Mouse (Mus musculus) heart, adult 18-20 months (tissue): Measurements from ENCODE around the gene Ptprt. TPM values are rescaled to one million over a fixed set of nuclear protein-coding genes. Genes with fewer than 3 reads are reported as not detected.

ENCODE experiments used
- DNase-seq, 2 experiments: peaks; one replicate each; pipeline ENCODE4 v3.0.0; 2021 to 2022; ENCODE audit warnings: mixed read lengths in 1 of 2
- total RNA-seq, 2 experiments: library from RNA; stranded (reverse); gene quantifications; 2 replicates each; pipeline ENCODE4 v1.2.3; 2021

Gene Ptprt
- total RNA-seq, 2 experiments from 2014 or later = 0.08 to 0.25 TPM

- peak; percentile 55 to 71 for DNase-seq
Observed at GRCm38 (mm10) chr2:162581651-162582050, 79.3 kb downstream of the Ptprt start.

DNA sequence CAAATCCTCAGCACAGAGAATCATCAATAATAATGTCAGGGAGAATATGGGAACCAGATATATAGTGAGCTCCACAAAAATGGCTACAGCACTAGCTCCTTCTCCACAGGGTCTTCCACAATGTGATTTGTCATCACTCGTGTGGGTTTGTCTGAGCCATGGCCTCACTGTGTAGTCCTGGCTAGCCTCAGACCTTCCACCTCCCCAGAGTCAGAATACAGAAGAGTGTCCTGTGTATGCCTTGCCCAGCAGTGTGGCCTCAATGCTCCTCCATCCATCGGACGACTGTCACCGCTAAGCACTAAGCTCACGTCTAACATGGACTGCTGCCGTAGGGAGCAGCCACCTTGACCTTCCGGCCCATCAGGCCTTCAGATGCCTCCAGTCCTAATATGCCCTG is 83.1 kb downstream of the Ptprt start:
- DNase-seq = no peak

- no peak for DNase-seq
Observed at GRCm38 (mm10) chr2:162572851-162573250, 88.1 kb downstream of the Ptprt start.

- DNase-seq = no peak
Observed at GRCm38 (mm10) chr2:162571037-162571436, 89.9 kb downstream of the Ptprt start.

DNA sequence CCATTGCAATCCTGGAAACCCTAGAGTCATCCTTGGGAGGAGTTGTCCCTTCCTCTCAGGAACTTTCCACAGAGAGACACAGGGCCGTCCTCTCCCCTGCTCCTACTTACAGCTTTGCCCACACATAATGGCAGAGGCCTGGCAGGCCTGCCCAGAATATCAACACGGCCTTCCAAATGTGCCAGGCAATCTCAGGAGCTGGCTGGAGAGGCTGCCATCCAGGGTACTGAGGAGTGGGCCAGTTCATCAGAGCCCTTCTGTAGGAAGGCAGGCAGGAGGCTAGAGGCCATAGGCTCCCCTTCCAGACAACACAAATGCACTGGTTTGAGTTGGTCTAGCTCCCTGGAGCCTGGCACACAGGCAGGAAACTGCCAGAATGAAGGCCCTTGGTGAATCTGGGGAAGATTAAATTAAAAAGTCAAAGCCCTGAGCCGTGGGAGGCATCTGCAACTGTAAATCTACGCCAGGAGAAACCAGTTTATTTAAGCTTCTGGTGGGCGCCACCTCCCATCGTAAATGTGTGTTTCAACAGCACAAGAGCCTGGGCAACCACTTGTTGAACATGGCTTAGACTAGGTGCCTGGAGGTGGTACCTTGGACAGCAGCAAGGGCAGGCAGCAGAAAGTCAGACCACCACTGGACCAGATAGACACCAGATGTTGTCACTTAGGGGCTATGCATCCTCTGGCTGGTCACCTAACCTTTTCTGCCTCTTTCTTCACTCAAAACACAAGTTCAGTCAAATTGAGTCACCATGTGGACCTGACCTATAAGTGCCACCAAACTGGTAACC is 92.4 kb downstream of the Ptprt start:
- no peak for DNase-seq

- no peak for DNase-seq
Observed at GRCm38 (mm10) chr2:162548312-162548711, 112.6 kb downstream of the Ptprt start.

DNA sequence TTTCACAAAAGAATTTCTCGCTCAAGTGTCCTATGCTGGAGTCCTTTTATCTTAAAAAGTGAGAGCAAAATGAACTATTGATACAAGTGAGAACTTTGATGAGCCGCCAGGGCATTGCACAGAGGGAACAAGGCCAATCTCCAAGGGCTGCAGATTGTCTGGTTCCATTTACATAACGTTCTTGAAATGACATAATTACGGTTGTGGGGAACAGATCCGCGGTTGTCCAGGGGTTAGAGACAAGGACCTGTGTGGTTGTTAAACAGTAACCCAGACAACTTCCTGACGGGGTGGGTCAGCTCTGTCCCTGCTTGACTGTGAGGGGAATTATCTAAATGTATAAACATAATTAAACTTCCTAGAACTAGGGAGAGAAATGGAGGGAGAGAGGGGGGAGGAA is 129.3 kb downstream of the Ptprt start:
- no peak for DNase-seq

GRCm38 (mm10) chr2:162528911-162529310 is 132.0 kb downstream of the Ptprt start:
- peak in 1 of 2 experiments; percentile 14 for DNase-seq

GRCm38 (mm10) chr2:162515993-162516392 is 145.0 kb downstream of the Ptprt start:
- DNase-seq = no peak

GRCm38 (mm10) chr2:162513072-162513471 is 147.9 kb downstream of the Ptprt start:
- no peak for DNase-seq

DNA sequence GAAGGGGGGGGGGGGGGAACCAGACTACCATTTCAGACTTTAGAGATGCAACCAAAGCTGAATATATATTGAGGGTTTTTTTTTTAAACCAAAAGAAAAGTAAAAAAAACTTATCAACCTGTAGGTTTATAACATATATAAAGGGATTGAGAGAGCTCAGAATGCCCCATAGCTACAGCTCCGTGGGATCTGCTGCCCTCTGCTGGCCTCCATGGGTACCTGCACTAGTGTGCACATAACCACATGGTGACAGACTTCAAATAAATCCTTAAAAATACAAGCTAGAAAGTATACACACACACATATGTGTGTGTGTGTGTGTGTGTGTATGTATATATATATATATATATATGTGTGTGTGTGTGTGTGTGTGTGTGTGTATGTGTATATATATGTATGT is 148.9 kb downstream of the Ptprt start:
- no peak for DNase-seq

- no peak for DNase-seq
Observed at GRCm38 (mm10) chr2:162509016-162509415, 151.9 kb downstream of the Ptprt start.

DNA sequence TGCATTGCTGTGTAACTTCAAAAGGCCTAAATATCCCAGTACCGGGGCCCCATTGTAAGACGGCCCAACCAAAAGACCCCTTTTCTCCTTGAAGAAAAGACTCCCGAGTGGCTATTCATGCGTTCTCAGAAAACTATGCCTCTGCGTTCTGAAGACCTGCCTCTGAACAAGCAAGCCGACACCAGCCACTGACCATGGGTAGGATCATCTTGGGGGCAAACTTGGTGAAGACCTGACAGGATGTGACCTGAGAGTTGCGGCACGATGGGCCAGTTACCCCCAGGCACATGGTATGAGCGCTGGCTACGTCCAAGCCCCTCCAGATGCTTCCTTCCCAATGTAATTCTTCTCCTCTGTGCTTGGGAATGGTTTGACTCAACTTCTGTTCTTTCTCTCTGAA is 153.3 kb downstream of the Ptprt start:
- no peak for DNase-seq

GRCm38 (mm10) chr2:162504850-162505249 is 156.1 kb downstream of the Ptprt start:
- no peak for DNase-seq

DNA sequence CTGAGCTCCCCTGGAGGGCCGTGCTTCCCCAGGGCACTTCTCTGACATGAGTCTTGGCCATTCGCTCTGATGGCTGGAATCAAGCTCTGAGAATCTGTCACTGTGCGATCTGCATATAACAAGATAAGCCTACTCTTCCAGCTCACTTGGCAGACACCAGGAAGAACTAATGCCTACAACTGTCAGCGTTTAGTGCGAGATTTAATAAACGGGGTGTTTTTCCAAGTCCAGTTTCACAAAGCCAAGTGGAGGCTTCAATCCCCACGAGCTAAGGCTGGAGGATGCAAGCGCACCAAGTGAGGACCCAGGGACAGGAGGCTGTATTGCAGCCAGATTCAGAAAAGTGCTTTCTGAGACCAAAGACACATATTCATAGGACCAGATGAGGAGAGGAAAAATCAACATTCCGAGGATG is 161.4 kb downstream of the Ptprt start:
- no peak for DNase-seq

DNA sequence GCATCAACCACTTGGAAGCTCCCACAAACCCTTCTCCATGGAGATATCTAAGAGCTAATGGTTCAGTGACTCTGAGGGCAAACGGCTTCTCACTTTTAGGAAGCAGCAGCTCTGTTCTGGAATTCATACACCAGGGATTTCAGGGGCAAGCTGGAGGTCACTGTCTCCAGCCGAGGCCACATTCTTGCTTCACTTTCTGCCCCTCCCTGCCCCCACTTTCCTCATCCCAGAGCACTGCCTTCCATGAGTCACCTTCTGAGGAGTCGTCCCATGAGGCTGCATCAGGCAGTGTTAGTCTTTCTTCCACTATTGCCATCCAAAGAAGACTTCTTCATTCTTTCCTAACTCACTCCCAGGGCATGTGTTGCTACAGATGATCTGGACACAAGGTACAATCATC is 162.8 kb downstream of the Ptprt start:
- DNase-seq = no peak

GRCm38 (mm10) chr2:162484036-162484435 is 176.9 kb downstream of the Ptprt start:
- no peak for DNase-seq

- DNase-seq = no peak
Observed at GRCm38 (mm10) chr2:162443106-162443505, 217.8 kb downstream of the Ptprt start.

DNA sequence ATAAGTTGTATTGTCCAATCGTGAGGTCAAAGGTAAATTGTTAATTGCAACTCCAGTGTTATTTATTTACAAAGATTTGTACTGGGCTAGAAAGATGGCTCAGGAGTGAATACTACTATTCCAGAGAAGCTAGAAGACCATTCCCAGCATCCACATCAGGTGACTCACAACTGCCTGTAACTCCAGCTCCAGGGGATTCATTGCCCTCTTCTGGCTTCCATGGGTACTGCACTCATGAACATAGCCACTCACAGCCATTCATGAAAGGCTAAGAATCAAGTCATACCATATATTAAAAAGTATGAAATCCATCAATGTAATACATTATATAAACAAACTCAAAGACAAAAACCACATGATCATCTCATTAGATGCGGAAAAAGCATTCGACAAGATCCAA is 224.3 kb downstream of the Ptprt start:
- no peak for DNase-seq

DNA sequence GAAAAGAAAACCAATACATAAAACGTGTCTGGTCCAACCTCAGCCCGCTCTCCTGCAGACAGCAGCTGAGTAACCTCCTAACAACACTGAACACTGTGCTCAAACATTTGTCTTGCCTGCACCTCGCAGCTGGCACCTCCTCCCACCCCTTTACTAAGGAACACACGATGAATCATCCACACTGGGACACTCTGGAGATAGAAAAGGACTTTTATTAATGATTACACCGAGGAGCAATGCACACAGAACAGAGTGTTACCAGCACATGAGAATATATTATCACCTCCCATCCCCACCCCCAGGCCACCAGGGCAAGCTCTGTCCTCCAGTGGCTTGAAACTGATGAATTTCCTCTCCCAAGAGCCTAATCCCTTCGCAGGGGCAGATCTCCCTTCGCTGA is 230.8 kb downstream of the Ptprt start:
- DNase-seq = no peak

DNA sequence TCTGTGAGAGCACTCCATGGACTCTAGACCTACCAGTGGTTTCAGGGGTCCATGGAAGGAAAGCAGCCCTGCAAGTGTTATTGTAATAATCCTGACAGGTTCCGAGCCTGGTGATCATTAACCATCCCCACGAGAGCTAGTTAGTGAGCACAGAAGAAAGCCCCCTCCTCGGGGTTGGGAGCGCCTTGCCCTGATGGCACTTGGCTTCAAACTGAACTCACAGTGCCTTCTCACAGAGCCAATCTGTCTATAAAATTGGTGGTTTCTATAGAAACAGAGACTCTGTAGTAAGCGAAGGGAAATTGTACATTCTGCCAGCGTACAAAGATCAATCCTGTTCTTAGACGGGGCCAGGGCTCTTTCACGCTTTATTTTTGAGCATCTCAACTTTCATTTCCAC is 234.8 kb downstream of the Ptprt start:
- no peak for DNase-seq

DNA sequence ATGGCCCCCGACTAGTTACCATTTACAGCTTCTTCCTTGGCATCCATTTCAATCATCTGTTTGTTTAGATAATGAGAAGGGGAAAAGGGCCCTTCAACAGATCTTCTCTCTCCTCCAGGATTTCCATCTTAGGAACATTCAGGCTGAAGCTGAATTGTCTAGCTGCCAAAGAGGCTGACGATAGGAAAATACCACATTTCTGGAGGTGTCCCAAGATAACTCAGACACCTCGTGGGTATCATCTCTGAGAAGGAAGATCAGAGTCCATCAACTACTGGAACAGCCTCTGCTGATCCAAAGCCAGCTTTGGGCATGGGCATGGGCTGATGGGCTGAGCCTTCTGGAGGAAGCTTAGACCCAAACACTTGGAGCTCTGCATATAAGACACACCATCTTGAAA is 242.8 kb downstream of the Ptprt start:
- DNase-seq = no peak

DNA sequence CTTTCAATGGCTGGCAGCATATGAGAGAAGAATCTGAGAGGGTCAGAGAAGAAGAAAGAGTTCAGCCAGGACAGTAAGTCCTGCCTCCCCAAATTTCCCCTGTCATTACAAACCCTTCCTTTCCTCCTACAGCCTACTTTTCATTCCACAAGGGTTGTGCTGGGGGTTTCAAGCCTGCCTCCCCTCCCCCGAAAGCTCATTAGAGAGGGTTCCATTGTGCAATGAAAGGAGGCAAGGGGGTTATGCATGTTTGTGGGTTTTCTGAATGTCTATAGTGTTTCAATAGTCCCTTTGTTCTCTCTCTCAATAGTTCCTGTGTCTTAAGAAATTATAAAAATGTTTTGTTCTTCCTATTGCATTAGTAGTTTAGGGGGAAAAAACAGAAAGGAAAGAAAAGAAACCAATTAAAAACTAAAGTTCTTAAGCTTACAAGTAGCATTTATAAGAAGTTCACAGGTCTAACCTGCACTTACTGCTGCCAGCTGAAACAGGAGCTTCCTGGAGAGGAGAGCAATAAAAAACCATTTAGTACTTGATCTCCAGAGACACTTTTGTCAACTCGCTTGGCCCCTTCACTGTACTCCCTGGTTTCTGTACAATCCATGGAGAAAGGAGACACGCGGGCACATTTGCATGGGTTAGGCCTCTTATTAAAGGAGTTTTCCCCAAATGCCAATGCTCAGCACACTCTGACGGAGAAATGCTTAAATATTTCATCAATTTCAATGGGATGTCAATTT is 247.7 kb downstream of the Ptprt start:
- no peak for DNase-seq

DNA sequence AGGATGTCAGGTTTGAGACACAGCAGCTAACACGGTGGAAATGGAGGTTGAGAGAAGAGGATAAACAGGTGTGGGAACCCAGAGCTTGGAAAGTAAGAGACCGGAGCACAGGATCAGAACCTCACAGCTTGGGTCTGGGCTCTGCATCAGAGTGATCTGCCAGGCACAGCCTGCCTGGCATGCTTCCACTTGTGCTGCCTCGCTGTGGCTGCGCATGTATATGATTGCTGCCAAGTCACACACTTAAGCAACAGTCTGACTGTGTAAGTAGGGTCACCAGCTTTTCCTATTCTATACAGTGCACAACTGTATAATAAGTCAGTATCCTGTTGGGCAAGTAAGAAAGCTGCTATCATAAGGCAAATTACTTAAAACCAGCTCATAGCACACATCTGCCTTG is 249.9 kb downstream of the Ptprt start:
- peak in 1 of 2 experiments; percentile 1 for DNase-seq
